Mouse (Mus musculus): ENCODE data around the gene Ak5.

DNA sequence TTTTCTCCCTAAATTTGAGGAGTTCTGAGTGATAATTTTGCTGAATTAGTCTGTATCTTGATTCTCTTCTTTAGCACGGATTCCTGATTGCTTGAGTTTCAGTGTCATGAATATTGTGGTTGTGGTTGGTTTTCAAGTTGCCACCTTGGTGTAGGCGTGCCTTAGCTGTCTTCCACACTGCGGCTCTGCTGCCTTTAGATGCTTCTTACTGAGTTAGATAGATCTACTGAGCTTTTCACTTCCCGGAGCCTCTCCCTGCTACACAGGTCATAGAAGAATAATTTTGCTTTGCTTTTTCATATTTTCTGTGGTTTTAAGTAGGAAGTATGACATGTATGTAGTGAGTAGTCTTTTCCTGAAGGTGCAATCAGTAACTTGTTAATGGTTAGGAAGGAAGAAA, 225.4 kb downstream of the Ak5 start:
- TF ChIP-seq CTCF (IDR thresholded peaks at IDR 0.05; ENCODE audit: control insufficient read depth, insufficient read depth, low read length) (no peak), POLR2A (IDR thresholded peaks at IDR 0.05; ENCODE audit: borderline replicate concordance, control insufficient read depth, low read depth, low read length) (no peak)
